Mouse (Mus musculus): Measurements from ENCODE around the gene Vmn1r82.

The Vmn1r82 gene

GRCm38 (mm10) chr7:12300130-12300529, at the start of gene Vmn1r82:
Gene Vmn1r82, plus strand, starts transcription at chr7:12300430.
- DNase-seq (ENCODE audit: low read depth, low spot score) = no peak

DNA sequence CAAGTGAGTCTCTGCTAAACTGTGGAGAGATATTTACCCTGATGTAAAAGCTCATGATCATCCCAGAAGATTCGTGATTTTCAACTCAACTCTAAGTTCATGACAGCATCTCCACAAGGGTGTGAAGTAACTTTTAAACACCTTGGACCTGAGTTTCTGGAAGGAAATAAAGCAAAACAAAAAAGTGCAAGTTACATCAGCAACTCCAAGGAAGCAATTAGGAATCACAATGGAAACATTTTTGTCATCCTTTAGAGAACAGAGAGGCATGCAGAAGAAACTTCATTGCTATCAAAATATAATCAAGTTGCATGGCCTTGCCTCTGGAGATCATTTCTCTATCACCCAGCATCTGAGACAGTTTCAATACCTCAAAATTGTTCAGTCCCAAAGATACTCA, 32.1 kb upstream of the Vmn1r82 start, which contains the start of gene Vmn1r81:
Gene Vmn1r81, minus strand, starts transcription at position 101 of the 400 bp plus-strand sequence.
- DNase-seq (ENCODE audit: low read depth, low spot score) = no peak

DNA sequence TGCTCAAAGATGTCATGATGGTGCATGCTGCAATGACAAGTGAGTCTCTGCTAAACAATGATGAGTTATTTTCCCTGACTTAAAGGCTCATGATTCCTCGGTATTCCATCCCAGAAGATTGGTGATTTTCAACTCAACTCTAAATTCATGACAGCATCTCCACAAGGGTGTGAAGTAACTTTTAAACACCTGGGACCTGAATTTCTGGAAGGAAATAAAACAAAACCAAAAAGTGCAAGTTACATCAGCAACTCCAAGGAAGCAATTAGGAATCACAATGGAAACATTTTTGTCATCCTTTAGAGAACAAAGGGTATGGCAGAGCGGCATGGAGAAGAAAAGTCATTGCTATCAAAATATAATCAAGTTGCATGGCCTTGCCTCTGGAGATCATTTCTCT, 29.2 kb downstream of the Vmn1r82 start, which contains the start of gene Vmn1r83:
Gene Vmn1r83, minus strand, starts transcription at position 101 of the 400 bp plus-strand sequence.
- DNase-seq (ENCODE audit: low read depth, low spot score) = no peak
